Mouse (Mus musculus) liver, embryonic 14.5 days (tissue): Measurements from ENCODE around the gene Adamts16. TPM values are rescaled to one million over a fixed set of nuclear protein-coding genes. Genes with fewer than 3 reads are reported as not detected.

ENCODE experiments used
- ATAC-seq: fragments of 200-750 bp; cut with Nextera tagmentation; 2 replicates; pipeline ENCODE4 v1.8.0; 2017; ENCODE audit warnings: moderate number of reproducible peaks, mild to moderate bottlenecking, moderate library complexity; ENCODE audit not compliant: insufficient read depth
- DNase-seq, 3 experiments: peaks; one replicate each; pipeline ENCODE4 v3.0.0-alpha.2; 2012 to 2013; ENCODE audit warnings: low read depth in 3 of 3, low spot score in 3 of 3
- H3K27ac ChIP-seq: fragments of 300-500 bp; sonication (generic); 2 replicates; pipeline ENCODE4 v1.5.1; 2014; ENCODE audit warnings: moderate library complexity, mild to moderate bottlenecking, control low read depth, inconsistent platforms
- H3K27me3 ChIP-seq: fragments of 300-500 bp; sonication (generic); 2 replicates; pipeline ENCODE4 v1.6.1; 2014; ENCODE audit warnings: mild to moderate bottlenecking, low read length, moderate library complexity; ENCODE audit not compliant: control insufficient read depth, insufficient read depth
- H3K36me3 ChIP-seq: fragments of 300-500 bp; sonication (generic); replicated peaks from 2 replicates; pipeline ENCODE4 v1.6.1; 2014; ENCODE audit warnings: low read depth; ENCODE audit not compliant: control insufficient read depth, insufficient read depth
- H3K4me1 ChIP-seq, 2 experiments: fragments of 200-500 bp in 1 of 2; fragments of 300-500 bp in 1 of 2; sonication (generic) in 1 of 2; replicated peaks; 2 replicates each; pipeline ENCODE4 v1.6.1; 2012 to 2014; ENCODE audit warnings: antibody characterized with exemption in 1 of 2, inconsistent platforms in 1 of 2, low read length in 1 of 2; ENCODE audit not compliant: control insufficient read depth in 2 of 2, insufficient read depth in 2 of 2
- H3K4me2 ChIP-seq: fragments of 300-500 bp; sonication (generic); 2 replicates; pipeline ENCODE4 v1.6.1; 2014; ENCODE audit warnings: low read depth, mild to moderate bottlenecking, control low read depth, moderate library complexity
- H3K4me3 ChIP-seq, 2 experiments: fragments of 200-500 bp in 1 of 2; fragments of 300-500 bp in 1 of 2; sonication (generic) in 1 of 2; 2 replicates each; pipeline ENCODE4 v1.5.1; 2012 to 2014; ENCODE audit warnings: low read depth in 2 of 2, low read length in 2 of 2, mild to moderate bottlenecking in 2 of 2, control low read depth in 1 of 2, inconsistent platforms in 1 of 2, moderate library complexity in 1 of 2; ENCODE audit not compliant: insufficient read depth in 1 of 2
- H3K9ac ChIP-seq: fragments of 300-500 bp; sonication (generic); replicated peaks from 2 replicates; pipeline ENCODE4 v1.6.1; 2014; ENCODE audit warnings: mild to moderate bottlenecking, control low read depth, moderate library complexity
- H3K9me3 ChIP-seq: fragments of 300-500 bp; sonication (generic); 2 replicates; pipeline ENCODE4 v1.6.1; 2016; ENCODE audit warnings: low read length, mixed read lengths; ENCODE audit not compliant: control insufficient read depth
- CTCF ChIP-seq: IDR thresholded peaks from 2 replicates; pipeline ENCODE4 v1.5.1; 2016; ENCODE audit warnings: antibody characterized with exemption, low read depth, control low read depth
- EP300 ChIP-seq: IDR thresholded peaks from 2 replicates; pipeline ENCODE4 v1.6.1; 2016; ENCODE audit warnings: antibody characterized with exemption, low read depth
- WGBS: fragments of 180-500 bp; shearing (Covaris S2); extraction: QIAGEN DNeasy Blood & Tissue Kit; methylation state at CpG from one replicate; pipeline ENCODE4 v1.1.7; 2014; ENCODE audit not compliant: insufficient replicate concordance; 5-methylcytosine and 5-hydroxymethylcytosine counted together
- polyA plus RNA-seq, 2 experiments: library from polyadenylated mRNA; depleted of rRNA in 1 of 2; stranded (reverse) in 1 of 2; unstranded in 1 of 2; fragments of >200 nt; fragmentation: Nextera tagmentation in 1 of 2; extraction: Ambion mirVana in 1 of 2; gene quantifications; 2 replicates each; pipeline versions ENCODE4 v1.2.1 to v1.2.3; 2012 to 2014

Gene Adamts16
- polyA plus RNA-seq, 2 experiments: 0.04 to 0.15 TPM

GRCm38 (mm10) chr13:70846933-70847332 is 5.3 kb upstream of the Adamts16 start:
- ATAC-seq (no peak), DNase-seq (no peak)
- no peaks in the 10 kb centered on the region for H3K4me1 ChIP-seq
- no peak overlapping the region for H3K9ac ChIP-seq
- 23% methylated on average over 2 of the region's 2 CpGs for WGBS
- no peak overlapping the region for H3K4me2 ChIP-seq
- no peaks in the 10 kb centered on the region for H3K36me3 ChIP-seq
- TF ChIP-seq CTCF: no peak
- no peak for TF ChIP-seq EP300
- H3K4me3 ChIP-seq: no peak overlapping the region
- H3K27me3 ChIP-seq: no peaks in the 10 kb centered on the region; the same call in none of the 2 replicates
- no peaks in the 10 kb centered on the region for H3K9me3 ChIP-seq
- no peak overlapping the region for H3K27ac ChIP-seq

GRCm38 (mm10) chr13:70845526-70845925 is 3.9 kb upstream of the Adamts16 start:
- ATAC-seq (no peak), DNase-seq (no peak)
- Histone ChIP-seq H3K4me2 (no peak overlapping the region), H3K9ac (no peak overlapping the region), H3K9me3 (no peaks in the 10 kb centered on the region), H3K4me1 (no peaks in the 10 kb centered on the region), H3K27me3 (peaks cover 10% of the 10 kb centered on the region), H3K36me3 (no peaks in the 10 kb centered on the region), H3K27ac (no peak overlapping the region), H3K4me3 (no peak overlapping the region)
- no peak for TF ChIP-seq EP300
- TF ChIP-seq CTCF: no peak
- 69% methylated on average over 7 of the region's 7 CpGs for WGBS

- ATAC-seq (no peak), DNase-seq (no peak)
- Histone ChIP-seq H3K27me3 (peaks cover 10% of the 10 kb centered on the region), H3K4me3 (no peak overlapping the region), H3K4me1 (no peaks in the 10 kb centered on the region), H3K27ac (no peak overlapping the region), H3K9ac (no peak overlapping the region), H3K4me2 (no peak overlapping the region), H3K9me3 (no peaks in the 10 kb centered on the region), H3K36me3 (no peaks in the 10 kb centered on the region)
- 41% methylated on average over 4 of the region's 4 CpGs for WGBS
- TF ChIP-seq EP300 (no peak), CTCF (no peak)
These were observed 515 bp upstream of the Adamts16 start for GRCm38 (mm10) chr13:70842126-70842525.

GRCm38 (mm10) chr13:70840161-70840560 is 1.4 kb downstream of the Adamts16 start:
- 5% methylated on average over 6 of the region's 6 CpGs for WGBS
- no peak overlapping the region for H3K9ac ChIP-seq
- no peak overlapping the region for H3K27ac ChIP-seq
- peaks cover 10% of the 10 kb centered on the region for H3K27me3 ChIP-seq
- no peaks in the 10 kb centered on the region for H3K4me1 ChIP-seq
- no peak for ATAC-seq
- no peaks in the 10 kb centered on the region for H3K36me3 ChIP-seq
- no peak overlapping the region for H3K4me3 ChIP-seq
- H3K4me2 ChIP-seq: no peak overlapping the region
- no peak for DNase-seq
- H3K9me3 ChIP-seq: no peaks in the 10 kb centered on the region
- TF ChIP-seq CTCF (peak; percentile 62), EP300 (no peak)

GRCm38 (mm10) chr13:70837571-70837970 is 4.0 kb downstream of the Adamts16 start:
- DNase-seq (no peak), ATAC-seq (no peak)
- Histone ChIP-seq H3K9me3 (no peaks in the 10 kb centered on the region), H3K36me3 (no peaks in the 10 kb centered on the region), H3K9ac (no peak overlapping the region), H3K27ac (no peak overlapping the region), H3K4me1 (no peaks in the 10 kb centered on the region), H3K4me2 (no peak overlapping the region), H3K4me3 (no peak overlapping the region), H3K27me3 (peaks cover 10% of the 10 kb centered on the region)
- 53% methylated on average over 5 of the region's 5 CpGs for WGBS
- no peak for TF ChIP-seq CTCF
- no peak for TF ChIP-seq EP300
